Mouse (Mus musculus) ES-Bruce4 (cell line): ENCODE results near the gene Gm21972. TPM values are rescaled to one million over a fixed set of nuclear protein-coding genes. Genes with fewer than 3 reads are reported as not detected.

Experiments used
- H3K27ac ChIP-seq: 2 replicates; pipeline ENCODE4 v1.5.1; 2012; ENCODE audit warnings: low read length, inconsistent platforms; ENCODE audit not compliant: insufficient read depth
- H3K27me3 ChIP-seq: 2 replicates; pipeline ENCODE4 v1.6.1; 2012; ENCODE audit warnings: mild to moderate bottlenecking, low read length, inconsistent platforms; ENCODE audit not compliant: control insufficient read depth, poor library complexity, insufficient read depth, severe bottlenecking
- H3K36me3 ChIP-seq: 2 replicates; pipeline ENCODE4 v1.6.1; 2012; ENCODE audit warnings: inconsistent platforms, mild to moderate bottlenecking, low read length, moderate library complexity; ENCODE audit not compliant: control insufficient read depth, poor library complexity, insufficient read depth, severe bottlenecking
- H3K4me1 ChIP-seq: one replicate; pipeline ENCODE4 v1.8.1; 2011; ENCODE audit warnings: low read length; ENCODE audit not compliant: control insufficient read depth, insufficient read depth
- H3K4me3 ChIP-seq: 2 replicates; pipeline ENCODE4 v1.5.1; 2011; ENCODE audit warnings: low read depth, mild to moderate bottlenecking, low read length
- H3K9ac ChIP-seq: 2 replicates; pipeline ENCODE4 v1.6.1; 2012; ENCODE audit warnings: low read depth, mild to moderate bottlenecking, inconsistent platforms; ENCODE audit not compliant: poor library complexity, severe bottlenecking
- H3K9me3 ChIP-seq: replicated peaks from 2 replicates; pipeline ENCODE4 v1.6.1; 2012; ENCODE audit warnings: mild to moderate bottlenecking, low read length, inconsistent platforms; ENCODE audit not compliant: control insufficient read depth, poor library complexity, insufficient read depth, severe bottlenecking
- CTCF ChIP-seq: IDR thresholded peaks from one replicate; pipeline ENCODE4 v1.8.1; 2011; ENCODE audit warnings: low read depth, low read length
- EP300 ChIP-seq: IDR thresholded peaks from 2 replicates; pipeline ENCODE4 v1.6.1; 2011; ENCODE audit warnings: low read depth, low read length; ENCODE audit not compliant: insufficient read depth
- POLR2A ChIP-seq: IDR thresholded peaks from one replicate; pipeline ENCODE4 v1.8.1; 2011; ENCODE audit warnings: low read length; ENCODE audit not compliant: insufficient read depth
- polyA plus RNA-seq: library from polyadenylated mRNA; stranded (reverse); fragments of >200 nt; gene quantifications from 2 replicates; pipeline ENCODE4 v1.2.4, GENCODE M21; 2011; ENCODE audit warnings: low read depth; ENCODE audit not compliant: missing spikeins, insufficient read depth, insufficient read length

Gene Gm21972
- polyA plus RNA-seq, 1 experiment: 4.1 TPM

DNA sequence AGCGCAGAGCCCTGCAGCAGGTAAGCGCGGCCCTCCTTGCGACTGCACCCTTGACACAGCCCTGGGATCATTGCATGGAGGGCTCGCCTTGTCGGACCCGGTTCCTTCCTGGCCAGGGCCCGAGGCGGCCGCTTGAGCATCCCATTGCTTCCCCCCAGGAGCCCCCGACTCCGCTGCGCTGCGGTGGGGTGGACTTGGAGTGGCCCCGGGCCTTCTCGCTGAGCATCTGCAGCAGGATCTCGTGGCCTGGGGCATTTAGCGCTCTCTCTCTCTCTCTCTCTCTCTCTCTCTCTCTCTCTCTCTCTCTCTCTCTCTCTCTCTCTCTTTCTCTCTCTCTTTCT is 21.4 kb downstream of the Gm21972 start:
- H3K27ac ChIP-seq: no peak overlapping the region
- no peaks in the 10 kb centered on the region for H3K9me3 ChIP-seq
- no peak for TF ChIP-seq POLR2A

GRCm38 (mm10) chr1:86156075-86156474 is 22.6 kb downstream of the Gm21972 start:
- no peak for TF ChIP-seq EP300
- no peak for TF ChIP-seq POLR2A
- no peak for TF ChIP-seq CTCF
- Histone ChIP-seq H3K4me3 (no peak overlapping the region), H3K9me3 (no peaks in the 10 kb centered on the region), H3K9ac (no peak overlapping the region), H3K4me1 (no peaks in the 10 kb centered on the region), H3K27me3 (no peaks in the 10 kb centered on the region), H3K27ac (no peak overlapping the region), H3K36me3 (peaks cover 5% of the 10 kb centered on the region)

More for the DNA sequence above, 21.4 kb downstream of the Gm21972 start:
- H3K36me3 ChIP-seq: peaks cover 2% of the 10 kb centered on the region; the same call in 1 of the 2 replicates
- H3K4me3 ChIP-seq: peak overlapping the region; percentile 70
- H3K4me1 ChIP-seq: no peaks in the 10 kb centered on the region
- no peaks in the 10 kb centered on the region for H3K27me3 ChIP-seq
- H3K9ac ChIP-seq: peak overlapping the region; percentile 41; the same call in 1 of the 2 replicates

GRCm38 (mm10) chr1:86156595-86156994 is 23.2 kb downstream of the Gm21972 start:
- Histone ChIP-seq H3K27me3 (no peaks in the 10 kb centered on the region), H3K9me3 (no peaks in the 10 kb centered on the region), H3K9ac (no peak overlapping the region), H3K4me1 (no peaks in the 10 kb centered on the region), H3K36me3 (peaks cover 5% of the 10 kb centered on the region), H3K4me3 (no peak overlapping the region), H3K27ac (no peak overlapping the region)
- TF ChIP-seq EP300 (no peak), POLR2A (no peak)

GRCm38 (mm10) chr1:86160059-86160458 is 26.6 kb downstream of the Gm21972 start:
- H3K9me3 ChIP-seq: no peaks in the 10 kb centered on the region
- TF ChIP-seq CTCF (no peak), POLR2A (no peak), EP300 (no peak)
- peaks cover 7% of the 10 kb centered on the region for H3K36me3 ChIP-seq
- H3K4me3 ChIP-seq: no peak overlapping the region
- H3K4me1 ChIP-seq: no peaks in the 10 kb centered on the region
- no peaks in the 10 kb centered on the region for H3K27me3 ChIP-seq
- no peak overlapping the region for H3K9ac ChIP-seq
- no peak overlapping the region for H3K27ac ChIP-seq

GRCm38 (mm10) chr1:86160479-86160878 is 27.0 kb downstream of the Gm21972 start:
- Histone ChIP-seq H3K27ac (no peak overlapping the region), H3K9ac (no peak overlapping the region), H3K36me3 (peaks cover 9% of the 10 kb centered on the region), H3K4me3 (no peak overlapping the region), H3K9me3 (no peaks in the 10 kb centered on the region), H3K4me1 (no peaks in the 10 kb centered on the region), H3K27me3 (no peaks in the 10 kb centered on the region)
- TF ChIP-seq POLR2A (no peak), CTCF (no peak), EP300 (no peak)

GRCm38 (mm10) chr1:86161061-86161460 is 27.6 kb downstream of the Gm21972 start:
- Histone ChIP-seq H3K4me1 (no peaks in the 10 kb centered on the region), H3K4me3 (no peak overlapping the region), H3K36me3 (peaks cover 9% of the 10 kb centered on the region), H3K9me3 (no peaks in the 10 kb centered on the region), H3K27ac (no peak overlapping the region), H3K27me3 (no peaks in the 10 kb centered on the region), H3K9ac (no peak overlapping the region)
- TF ChIP-seq EP300: no peak
- TF ChIP-seq POLR2A: no peak
- no peak for TF ChIP-seq CTCF
